Mouse (Mus musculus): ENCODE data around the gene Reep6.

- TF ChIP-seq POLR2A (IDR thresholded peaks at IDR 0.05; ENCODE audit: low read depth, low read length): no peak
- TF ChIP-seq CTCF (conservative IDR thresholded peaks at IDR 0.05; ENCODE audit: insufficient read depth, insufficient read length, low read depth, low read length): peak; percentile 34; the same call in 1 of the 2 replicates
These were observed 53.7 kb downstream of the Reep6 start for GRCm38 (mm10) chr10:80383431-80383830.
